Mouse (Mus musculus) mouse trophoblast stem cell (cell line): ENCODE measurements around the gene Pml.

ENCODE experiments used
- in situ Hi-C, 2 experiments: fragments of 300-500 bp; cut with MseI, MboI; formaldehyde crosslinking; loops; 2 replicates in 1 of 2; 3 replicates in 1 of 2; pipeline ENCODE4 v1.15.1; 2025

Gene Pml

GRCm38 (mm10) chr9:58249592-58250192 lies at the start of gene Pml:
TSS of gene Pml (minus strand) at chr9:58249786.
- in situ Hi-C loops = no loop called here

- in situ Hi-C loops = no loop called here
These were observed 48.4 kb upstream of the Pml start for GRCm38 (mm10) chr9:58297961-58298477.

- in situ Hi-C loops = no loop called here
These were observed 47.5 kb upstream of the Pml start for GRCm38 (mm10) chr9:58297065-58297464.

GRCm38 (mm10) chr9:58295766-58296361 lies 46.3 kb upstream of the Pml start:
- in situ Hi-C loops = no loop called here

- in situ Hi-C loops = no loop called here
These were observed 45.8 kb upstream of the Pml start for GRCm38 (mm10) chr9:58295345-58295744.

- in situ Hi-C loops = no loop called here
These were observed 44.9 kb upstream of the Pml start for GRCm38 (mm10) chr9:58294527-58294926.

GRCm38 (mm10) chr9:58289901-58290300 lies 40.3 kb upstream of the Pml start:
- in situ Hi-C loops = no loop called here

GRCm38 (mm10) chr9:58289090-58289489 lies 39.5 kb upstream of the Pml start:
- in situ Hi-C loops = no loop called here

- in situ Hi-C loops = no loop called here
These were observed 33.8 kb upstream of the Pml start for GRCm38 (mm10) chr9:58283431-58283830.

- in situ Hi-C loops = no loop called here
These were observed 32.0 kb upstream of the Pml start for GRCm38 (mm10) chr9:58281597-58281996.

GRCm38 (mm10) chr9:58280259-58281109 lies 30.9 kb upstream of the Pml start:
- in situ Hi-C loops = no loop called here

- in situ Hi-C loops = no loop called here
These were observed 30.2 kb upstream of the Pml start for GRCm38 (mm10) chr9:58279780-58280179.

GRCm38 (mm10) chr9:58278821-58279723 lies 29.5 kb upstream of the Pml start:
- in situ Hi-C loops = no loop called here

GRCm38 (mm10) chr9:58278313-58278712 lies 28.7 kb upstream of the Pml start:
- in situ Hi-C loops = no loop called here

GRCm38 (mm10) chr9:58276346-58276745 lies 26.8 kb upstream of the Pml start:
- in situ Hi-C loops = no loop called here

GRCm38 (mm10) chr9:58275797-58276196 lies 26.2 kb upstream of the Pml start:
- in situ Hi-C loops = no loop called here

- in situ Hi-C loops = no loop called here
These were observed 25.7 kb upstream of the Pml start for GRCm38 (mm10) chr9:58275115-58275774.

GRCm38 (mm10) chr9:58274626-58275025 lies 25.0 kb upstream of the Pml start:
- in situ Hi-C loops = no loop called here

GRCm38 (mm10) chr9:58274101-58274604 lies 24.6 kb upstream of the Pml start:
- in situ Hi-C loops = no loop called here

GRCm38 (mm10) chr9:58272855-58273254 lies 23.3 kb upstream of the Pml start:
- in situ Hi-C loops = no loop called here

- in situ Hi-C loops = no loop called here
These were observed 22.5 kb upstream of the Pml start for GRCm38 (mm10) chr9:58272068-58272541.
